Mouse (Mus musculus) T-helper 2 cell (primary cell): ENCODE data around the gene Clec2g.
"Not testable (repeated sequence)": the region's sequence is repeated elsewhere in the genome, so short reads cannot be mapped to it uniquely, and the experiment has no call there.

Source experiments
- in situ Hi-C: fragments of 300-600 bp; cut with MboI, MseI; formaldehyde crosslinking; loops from one replicate; pipeline ENCODE4 v1.15.1; 2025; ENCODE audit warnings: high pct_unique_total_duplicates

The Clec2g gene

DNA sequence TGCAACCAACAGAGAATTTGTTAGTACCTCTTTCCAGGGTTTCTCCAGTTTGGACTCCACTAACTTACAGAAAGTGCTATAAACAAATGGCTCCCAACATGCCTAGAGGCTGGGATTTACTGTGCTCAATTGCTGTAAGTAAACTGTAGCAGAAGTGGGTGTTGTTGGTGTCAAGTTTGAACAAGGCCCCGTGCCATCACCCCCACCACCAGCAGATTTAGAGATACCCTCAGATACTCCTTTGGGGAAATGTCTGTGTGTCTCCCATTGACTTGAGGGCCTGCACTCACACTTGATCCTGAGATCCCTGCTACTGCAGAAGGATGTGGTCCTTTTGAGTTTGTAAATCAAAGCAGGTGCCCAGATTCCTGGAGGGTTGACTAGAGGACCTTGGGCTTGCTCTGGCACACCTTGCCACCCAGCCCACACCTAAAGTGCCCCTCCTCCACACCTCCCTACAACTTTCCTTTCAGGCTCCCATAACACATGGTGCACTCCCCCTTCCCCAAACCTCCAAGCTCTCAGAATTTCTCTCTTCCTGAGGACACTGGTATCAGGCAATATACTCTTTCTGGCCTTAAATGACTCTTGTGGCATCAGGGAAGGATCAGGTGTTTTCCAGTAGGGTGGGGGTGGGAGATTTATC, 37.3 kb downstream of the Clec2g start:
- in situ Hi-C loops, result loop anchor here (10.0 kb wide), 1 partner anchor 1037 kb away; no protein-coding TSS in a partner anchor

GRCm38 (mm10) chr6:128972156-128972555, 38.0 kb downstream of the Clec2g start:
- in situ Hi-C loops, result loop anchor here (10.0 kb wide), 1 partner anchor 1037 kb away; no protein-coding TSS in a partner anchor

- in situ Hi-C loops, result loop anchor here (10.0 kb wide), 1 partner anchor 1038 kb away; no protein-coding TSS in a partner anchor
These were observed 38.7 kb downstream of the Clec2g start for GRCm38 (mm10) chr6:128972687-128973438.

GRCm38 (mm10) chr6:128973439-128973697, 39.2 kb downstream of the Clec2g start:
- in situ Hi-C loops, result loop anchor here (10.0 kb wide), 1 partner anchor 1039 kb away; no protein-coding TSS in a partner anchor

DNA sequence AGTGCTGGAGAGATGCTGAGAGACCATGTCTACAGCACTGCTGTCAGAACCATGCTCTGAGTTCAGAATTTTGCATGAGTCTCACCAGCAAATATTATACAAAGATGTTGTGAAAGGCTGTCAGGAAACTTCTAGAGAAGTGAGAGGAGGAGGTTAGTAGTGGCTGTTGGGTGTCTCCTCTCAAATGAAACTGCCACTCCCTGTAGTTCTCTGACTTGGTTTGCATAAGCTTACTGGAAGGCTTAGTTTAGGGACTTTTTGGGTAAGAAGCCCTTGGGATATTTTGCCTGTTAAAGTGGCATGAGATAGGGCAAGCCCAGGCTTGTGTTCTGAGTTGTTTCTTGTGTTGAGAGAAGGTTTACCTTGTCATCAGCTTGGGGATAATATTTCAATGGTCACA, 40.7 kb downstream of the Clec2g start:
- in situ Hi-C loops, result loop anchor here (10.0 to 25.0 kb wide), 2 partner anchors 113 to 1040 kb away; no protein-coding TSS in a partner anchor

DNA sequence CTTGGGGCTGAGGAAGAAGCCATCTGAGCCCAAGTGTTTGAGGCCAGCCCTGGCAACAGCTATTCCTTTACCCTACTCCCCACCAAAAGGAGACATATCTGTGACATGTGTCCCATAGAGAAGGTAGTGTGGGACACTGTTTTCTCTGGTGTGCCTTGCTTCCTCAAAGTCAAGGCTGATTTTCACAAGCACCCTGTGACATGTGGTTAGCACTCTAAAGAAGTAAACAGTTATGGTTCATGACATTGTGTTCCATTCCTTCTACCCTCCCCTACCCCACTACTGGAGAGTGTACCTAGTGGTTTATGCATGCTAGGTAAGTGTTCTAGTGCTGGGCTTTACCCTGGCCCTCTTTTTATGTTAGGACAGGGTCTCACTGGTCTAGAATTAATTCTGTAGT, 42.0 kb downstream of the Clec2g start:
- in situ Hi-C loops, result loop anchor here (10.0 to 25.0 kb wide), 2 partner anchors 114 to 1041 kb away; no protein-coding TSS in a partner anchor

GRCm38 (mm10) chr6:128981951-128982541, 47.9 kb downstream of the Clec2g start:
- in situ Hi-C loops, result loop anchor here (5.0 to 25.0 kb wide), 2 partner anchors 55 to 120 kb away; no protein-coding TSS in a partner anchor

GRCm38 (mm10) chr6:128992337-128992736, 58.2 kb downstream of the Clec2g start:
- in situ Hi-C loops, result loop anchor here (25.0 kb wide), 1 partner anchor 130 kb away; no protein-coding TSS in a partner anchor

DNA sequence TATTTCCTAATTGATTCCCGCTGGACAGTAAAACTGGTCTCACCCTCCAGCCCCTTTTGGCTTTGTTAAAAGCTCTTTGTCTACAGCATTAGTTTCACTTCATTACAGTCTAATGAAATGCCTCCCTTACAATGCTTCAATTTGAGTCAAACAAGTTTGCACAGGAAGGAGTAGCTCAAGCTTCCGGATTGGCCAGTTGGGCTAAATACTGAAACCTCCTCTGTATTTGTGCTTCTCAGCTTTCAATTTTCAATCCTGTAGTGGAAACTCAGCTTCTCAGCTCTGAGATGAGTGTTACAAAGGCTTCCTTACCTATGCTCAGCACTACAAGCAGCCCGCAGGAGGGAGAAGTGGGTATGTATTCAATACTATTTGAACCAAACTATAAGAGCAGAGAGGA, 58.6 kb downstream of the Clec2g start:
- in situ Hi-C loops, result loop anchor here (25.0 kb wide), 1 partner anchor 130 kb away; no protein-coding TSS in a partner anchor

DNA sequence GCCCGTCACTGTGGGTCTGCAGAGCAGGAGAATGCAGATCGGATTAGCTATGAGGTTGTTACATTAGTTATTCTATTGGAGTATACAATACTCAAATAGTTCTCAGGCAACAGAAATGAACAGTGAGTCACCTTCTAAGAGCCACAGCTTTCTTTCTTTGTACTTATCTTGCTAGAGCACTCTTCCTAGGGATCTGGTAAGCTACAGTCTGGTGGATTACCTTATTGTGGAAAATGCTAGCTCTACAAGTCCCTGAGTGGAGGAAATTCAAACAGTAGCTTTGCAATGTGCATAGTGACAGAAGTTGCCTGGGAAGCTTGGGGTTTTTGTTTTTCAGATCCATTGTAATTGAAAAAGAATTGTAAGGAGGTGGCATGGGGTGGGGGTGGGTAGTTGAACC, 59.0 kb downstream of the Clec2g start:
- in situ Hi-C loops, result loop anchor here (25.0 kb wide), 1 partner anchor 131 kb away; no protein-coding TSS in a partner anchor

GRCm38 (mm10) chr6:128994336-128994735, 60.2 kb downstream of the Clec2g start:
- in situ Hi-C loops, result loop anchor here (25.0 kb wide), 1 partner anchor 132 kb away; no protein-coding TSS in a partner anchor

DNA sequence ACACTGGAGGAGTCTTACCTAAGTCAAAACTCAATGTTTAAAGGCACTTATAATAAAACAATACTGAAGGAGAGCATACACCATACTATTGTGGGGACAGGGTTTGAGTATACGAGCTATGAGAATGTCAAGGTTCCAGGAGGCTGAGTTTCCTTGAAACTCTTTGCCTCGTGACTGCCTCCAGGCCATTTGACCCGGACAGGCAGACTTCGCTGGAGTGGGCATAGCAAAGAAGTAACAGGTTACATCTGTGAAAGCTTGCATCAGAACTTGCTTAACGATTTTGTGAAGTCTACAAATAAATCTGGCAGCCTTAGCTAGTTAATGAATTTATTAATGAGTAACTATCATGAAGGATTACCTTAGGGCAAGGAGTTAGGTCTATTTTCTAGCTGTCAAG, 60.6 kb downstream of the Clec2g start:
- in situ Hi-C loops, result loop anchor here (25.0 kb wide), 1 partner anchor 132 kb away; no protein-coding TSS in a partner anchor

DNA sequence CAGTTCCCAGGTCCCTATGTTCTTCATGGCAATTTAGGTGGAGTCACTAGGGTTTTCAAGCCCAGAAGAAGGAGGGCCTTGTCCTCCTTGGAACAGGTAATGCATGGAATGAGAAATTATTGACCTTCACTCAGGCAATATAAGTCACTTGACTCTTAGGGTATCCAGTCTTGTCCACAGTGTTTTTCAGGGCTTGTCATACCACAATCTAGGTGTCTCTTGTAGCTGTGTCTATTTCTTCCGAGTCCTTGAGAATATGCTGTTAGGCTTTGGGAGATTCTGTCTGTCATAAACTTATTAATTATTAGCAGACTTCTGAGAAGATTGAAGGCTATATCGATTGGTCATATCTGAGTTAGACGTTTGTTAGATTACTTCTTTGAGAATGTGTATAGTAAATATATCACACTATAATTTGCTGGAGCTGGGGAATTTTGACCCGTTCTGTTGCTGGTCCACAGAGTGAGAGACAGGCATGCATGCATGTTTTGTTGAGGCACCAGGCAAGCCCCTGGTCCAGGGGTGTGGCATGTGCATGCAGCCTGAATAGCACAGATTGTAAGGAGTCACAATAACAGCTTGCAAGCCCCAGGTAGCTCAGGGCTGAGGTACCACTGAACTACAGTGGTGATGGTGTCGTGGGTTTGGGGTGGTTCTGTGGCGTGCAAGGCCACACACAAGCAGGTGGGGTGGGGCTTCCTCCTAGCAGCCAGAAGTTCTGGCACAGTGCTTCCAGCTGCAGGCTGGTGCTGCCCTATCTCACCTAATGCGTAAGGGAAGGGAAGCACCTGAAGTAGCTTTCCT, 61.3 kb downstream of the Clec2g start:
- in situ Hi-C loops, result loop anchor here (25.0 kb wide), 1 partner anchor 133 kb away; no protein-coding TSS in a partner anchor

DNA sequence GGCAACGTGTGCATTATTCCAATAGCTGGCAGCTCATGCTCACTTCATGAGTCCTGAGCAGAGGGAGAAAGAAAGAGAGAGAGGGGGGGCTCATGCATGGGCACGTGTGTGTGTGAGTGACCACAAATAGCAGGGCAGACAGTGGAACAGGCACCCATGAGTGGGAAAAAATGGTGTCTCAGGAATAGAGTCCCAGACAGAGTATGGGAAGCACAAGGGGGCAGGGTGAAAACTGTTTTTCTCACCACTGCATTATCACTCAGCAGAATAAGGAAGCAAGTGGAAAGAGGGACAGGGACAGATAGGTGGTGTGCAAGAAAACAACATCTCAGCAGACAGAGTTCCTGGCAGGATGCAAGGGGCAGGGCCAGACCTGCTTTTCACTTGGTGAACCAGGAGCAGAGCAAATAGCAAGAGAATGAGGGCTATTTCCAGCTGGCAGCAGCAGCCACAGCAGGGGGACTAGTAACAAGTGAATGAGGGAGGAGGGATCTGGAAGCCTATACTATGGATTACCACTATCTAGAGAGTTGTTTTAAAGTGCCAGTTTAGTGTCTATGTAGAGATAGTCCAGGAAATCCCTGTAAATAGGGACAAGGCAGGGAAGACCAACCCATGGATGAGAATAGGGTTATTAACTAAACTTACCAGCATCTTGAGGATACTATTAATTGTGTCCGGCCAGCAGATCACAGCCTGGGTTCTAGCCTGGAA, 62.0 kb downstream of the Clec2g start:
- in situ Hi-C loops, result loop anchor here (25.0 kb wide), 1 partner anchor 134 kb away; no protein-coding TSS in a partner anchor

GRCm38 (mm10) chr6:128996768-128997442, 62.7 kb downstream of the Clec2g start:
- in situ Hi-C loops, result loop anchor here (25.0 kb wide), 1 partner anchor 135 kb away; no protein-coding TSS in a partner anchor

DNA sequence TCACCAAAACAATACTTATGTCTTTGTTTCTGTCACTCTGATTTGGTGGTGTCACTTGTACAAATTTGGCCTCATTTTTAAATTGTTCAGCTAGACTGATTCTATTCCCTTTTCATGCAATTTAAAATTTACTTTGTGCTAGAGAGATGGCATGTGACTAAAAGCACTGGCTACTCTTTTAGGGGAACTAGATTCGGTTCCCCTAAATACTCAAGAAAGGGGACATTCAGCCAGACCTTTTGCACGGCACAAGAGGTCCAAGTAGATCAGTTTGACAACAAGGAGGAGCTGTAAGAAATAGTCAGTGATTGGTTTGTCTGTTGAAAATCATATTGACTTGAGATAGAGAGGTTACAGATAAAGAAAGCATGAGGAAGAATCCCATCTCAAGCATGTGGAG, 67.2 kb downstream of the Clec2g start:
- in situ Hi-C loops, result no loop called here

DNA sequence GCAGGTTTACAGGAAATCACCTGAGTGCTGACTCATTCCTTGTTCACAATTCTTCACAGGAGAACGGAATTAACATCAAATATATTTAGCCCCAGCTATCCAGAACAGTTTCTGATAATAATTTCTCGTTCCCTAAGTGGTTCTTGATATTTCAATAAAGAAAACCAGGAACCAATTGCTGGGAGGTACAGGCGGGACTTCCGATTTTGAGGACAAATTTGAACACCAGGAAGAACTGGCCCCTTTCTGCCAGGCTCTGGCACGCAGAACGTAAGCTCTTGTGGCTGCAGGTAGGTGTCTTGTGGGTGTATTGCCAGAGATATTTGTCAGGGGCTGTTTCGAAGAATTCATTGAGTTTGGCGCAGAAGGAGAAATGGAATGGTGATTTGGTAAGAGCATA, 74.4 kb downstream of the Clec2g start:
- in situ Hi-C loops, result no loop called here

- in situ Hi-C loops, result not testable (repeated sequence)
These were observed 75.8 kb downstream of the Clec2g start for GRCm38 (mm10) chr6:129009846-129010504.

DNA sequence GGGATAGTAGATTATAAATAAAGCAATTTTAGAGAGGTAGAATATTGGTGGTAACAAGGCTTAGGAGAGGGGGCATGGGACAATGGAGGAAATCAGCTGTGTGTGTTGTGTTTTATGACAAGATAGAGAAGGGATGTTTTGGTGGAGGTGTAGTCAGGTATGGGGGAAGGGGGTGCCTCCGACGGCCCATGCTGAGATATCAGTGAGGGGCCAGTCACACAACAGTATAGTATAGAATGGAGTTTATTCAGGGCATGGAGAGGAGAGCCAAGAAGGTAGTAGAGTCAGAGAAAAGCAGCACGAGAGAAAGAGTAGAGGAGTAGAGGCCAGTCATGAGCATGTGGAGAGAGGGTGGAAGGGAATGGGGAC, 76.3 kb downstream of the Clec2g start:
- in situ Hi-C loops, result no loop called here
